Mouse (Mus musculus): ENCODE measurements around the gene Foxp1. TPM values are rescaled to one million over a fixed set of nuclear protein-coding genes. Genes with fewer than 3 reads are reported as not detected.

Foxp1 gene
- polyA plus RNA-seq, 1 experiment from 2014 or later, result 38.0 TPM

GRCm38 (mm10) chr6:99515667-99516199, 6.8 kb downstream of the Foxp1 start:
- no peak for TF ChIP-seq CTCF (IDR thresholded peaks at IDR 0.05; ENCODE audit: low read depth)
- Histone ChIP-seq H3K9ac (ENCODE audit: low read depth, low read length) (no peak overlapping the region), H3K27ac (no peak overlapping the region), H3K4me1 (replicated peaks; ENCODE audit: insufficient read depth, low read length) (0 out of 2 replicates have a peak, but pooled peaks cover 10% of the 10 kb centered on the region), H3K27me3 (ENCODE audit: insufficient read depth, low read length) (no peaks in the 10 kb centered on the region), H3K4me2 (ENCODE audit: low read length) (no peak overlapping the region), H3K9me3 (replicated peaks; ENCODE audit: low read length) (no peaks in the 10 kb centered on the region), H3K36me3 (ENCODE audit: insufficient read depth, low read length) (no peaks in the 10 kb centered on the region), H3K4me3 (replicated peaks; ENCODE audit: low read depth, low read length) (no peak overlapping the region)
- ATAC-seq (replicated peaks; ENCODE audit: low FRiP score, low read depth) (no peak), DNase-seq (ENCODE audit: low spot score) (no peak)
- WGBS, result 66% methylated on average over 7 of the region's 7 CpGs

GRCm38 (mm10) chr6:99511862-99512261, 10.7 kb downstream of the Foxp1 start:
- 0 out of 2 replicates have a peak overlapping the region, but pooled peaks have one; percentile 16 for H3K4me2 ChIP-seq (ENCODE audit: low read length)
- peaks cover 23% of the 10 kb centered on the region; the same call in 1 of the 2 replicates for H3K4me1 ChIP-seq (replicated peaks; ENCODE audit: insufficient read depth, low read length)
- H3K9ac ChIP-seq (ENCODE audit: low read depth, low read length), result no peak overlapping the region

GRCm38 (mm10) chr6:99509189-99509592, 13.3 kb downstream of the Foxp1 start:
- Histone ChIP-seq H3K27ac (peak overlapping the region; percentile 51; the same call in 1 of the 2 replicates), H3K9me3 (replicated peaks; ENCODE audit: low read length) (no peaks in the 10 kb centered on the region), H3K4me2 (ENCODE audit: low read length) (no peak overlapping the region), H3K4me3 (replicated peaks; ENCODE audit: low read depth, low read length) (no peak overlapping the region), H3K36me3 (ENCODE audit: insufficient read depth, low read length) (0 out of 2 replicates have a peak, but pooled peaks cover 6% of the 10 kb centered on the region), H3K9ac (ENCODE audit: low read depth, low read length) (no peak overlapping the region), H3K27me3 (ENCODE audit: insufficient read depth, low read length) (no peaks in the 10 kb centered on the region), H3K4me1 (replicated peaks; ENCODE audit: insufficient read depth, low read length) (peaks cover 23% of the 10 kb centered on the region; the same call in 1 of the 2 replicates)
- TF ChIP-seq CTCF (IDR thresholded peaks at IDR 0.05; ENCODE audit: low read depth), result no peak
- WGBS, result 76% methylated on average over 9 of the region's 9 CpGs
- no peak for DNase-seq (ENCODE audit: low spot score)
- no peak for ATAC-seq (replicated peaks; ENCODE audit: low FRiP score, low read depth)

More at GRCm38 (mm10) chr6:99511862-99512261, 10.7 kb downstream of the Foxp1 start:
- DNase-seq (ENCODE audit: low spot score) (peak; percentile 54), ATAC-seq (replicated peaks; ENCODE audit: low FRiP score, low read depth) (no peak)
- Histone ChIP-seq H3K27ac (no peak overlapping the region), H3K9me3 (replicated peaks; ENCODE audit: low read length) (no peaks in the 10 kb centered on the region), H3K36me3 (ENCODE audit: insufficient read depth, low read length) (no peaks in the 10 kb centered on the region), H3K27me3 (ENCODE audit: insufficient read depth, low read length) (no peaks in the 10 kb centered on the region), H3K4me3 (replicated peaks; ENCODE audit: low read depth, low read length) (no peak overlapping the region)
- WGBS, result 26% methylated on average over 6 of the region's 6 CpGs
- TF ChIP-seq CTCF (IDR thresholded peaks at IDR 0.05; ENCODE audit: low read depth), result no peak

- DNase-seq (ENCODE audit: low spot score), result no peak
- peak; percentile 22; the same call in 1 of the 2 replicates for TF ChIP-seq CTCF (IDR thresholded peaks at IDR 0.05; ENCODE audit: low read depth)
- H3K27ac ChIP-seq, result no peak overlapping the region
- no peak overlapping the region for H3K4me3 ChIP-seq (replicated peaks; ENCODE audit: low read depth, low read length)
- H3K36me3 ChIP-seq (ENCODE audit: insufficient read depth, low read length), result 0 out of 2 replicates have a peak, but pooled peaks cover 6% of the 10 kb centered on the region
- H3K9me3 ChIP-seq (replicated peaks; ENCODE audit: low read length), result no peaks in the 10 kb centered on the region
- H3K4me1 ChIP-seq (replicated peaks; ENCODE audit: insufficient read depth, low read length), result peaks cover 19% of the 10 kb centered on the region; the same call in 1 of the 2 replicates
- ATAC-seq (replicated peaks; ENCODE audit: low FRiP score, low read depth), result no peak
- H3K27me3 ChIP-seq (ENCODE audit: insufficient read depth, low read length), result no peaks in the 10 kb centered on the region
- H3K4me2 ChIP-seq (ENCODE audit: low read length), result no peak overlapping the region
- WGBS, result 77% methylated on average over 6 of the region's 6 CpGs
- H3K9ac ChIP-seq (ENCODE audit: low read depth, low read length), result no peak overlapping the region
Measured at GRCm38 (mm10) chr6:99506816-99507215, 15.7 kb downstream of the Foxp1 start.

GRCm38 (mm10) chr6:99503741-99504140, 18.8 kb downstream of the Foxp1 start:
- no peaks in the 10 kb centered on the region for H3K9me3 ChIP-seq (replicated peaks; ENCODE audit: low read length)
- no peak for ATAC-seq (replicated peaks; ENCODE audit: low FRiP score, low read depth)
- H3K27ac ChIP-seq, result no peak overlapping the region
- no peaks in the 10 kb centered on the region for H3K27me3 ChIP-seq (ENCODE audit: insufficient read depth, low read length)
- H3K4me1 ChIP-seq (replicated peaks; ENCODE audit: insufficient read depth, low read length), result peaks cover under 1% of the 10 kb centered on the region; the same call in 1 of the 2 replicates
- no peak overlapping the region for H3K9ac ChIP-seq (ENCODE audit: low read depth, low read length)
- H3K36me3 ChIP-seq (ENCODE audit: insufficient read depth, low read length), result 0 out of 2 replicates have a peak, but pooled peaks cover 6% of the 10 kb centered on the region
- H3K4me2 ChIP-seq (ENCODE audit: low read length), result no peak overlapping the region
- DNase-seq (ENCODE audit: low spot score), result no peak
- no peak for TF ChIP-seq CTCF (IDR thresholded peaks at IDR 0.05; ENCODE audit: low read depth)
- 81% methylated on average over 1 of the region's 1 CpGs for WGBS
- H3K4me3 ChIP-seq (replicated peaks; ENCODE audit: low read depth, low read length), result no peak overlapping the region

GRCm38 (mm10) chr6:99502727-99503126, 19.8 kb downstream of the Foxp1 start:
- 0 out of 2 replicates have a peak, but pooled peaks cover 6% of the 10 kb centered on the region for H3K36me3 ChIP-seq (ENCODE audit: insufficient read depth, low read length)
- DNase-seq (ENCODE audit: low spot score), result no peak
- TF ChIP-seq CTCF (IDR thresholded peaks at IDR 0.05; ENCODE audit: low read depth), result no peak
- H3K27ac ChIP-seq, result no peak overlapping the region
- no peak overlapping the region for H3K4me2 ChIP-seq (ENCODE audit: low read length)
- H3K4me1 ChIP-seq (replicated peaks; ENCODE audit: insufficient read depth, low read length), result no peaks in the 10 kb centered on the region
- 79% methylated on average over 2 of the region's 2 CpGs for WGBS
- no peak overlapping the region for H3K4me3 ChIP-seq (replicated peaks; ENCODE audit: low read depth, low read length)
- H3K27me3 ChIP-seq (ENCODE audit: insufficient read depth, low read length), result no peaks in the 10 kb centered on the region
- no peak; the same call in 1 of the 2 replicates for ATAC-seq (replicated peaks; ENCODE audit: low FRiP score, low read depth)
- no peak overlapping the region for H3K9ac ChIP-seq (ENCODE audit: low read depth, low read length)
- H3K9me3 ChIP-seq (replicated peaks; ENCODE audit: low read length), result no peaks in the 10 kb centered on the region
